Comparison of ENCODE assay signal across 29 mouse cellular contexts in the genomic region with DNA sequence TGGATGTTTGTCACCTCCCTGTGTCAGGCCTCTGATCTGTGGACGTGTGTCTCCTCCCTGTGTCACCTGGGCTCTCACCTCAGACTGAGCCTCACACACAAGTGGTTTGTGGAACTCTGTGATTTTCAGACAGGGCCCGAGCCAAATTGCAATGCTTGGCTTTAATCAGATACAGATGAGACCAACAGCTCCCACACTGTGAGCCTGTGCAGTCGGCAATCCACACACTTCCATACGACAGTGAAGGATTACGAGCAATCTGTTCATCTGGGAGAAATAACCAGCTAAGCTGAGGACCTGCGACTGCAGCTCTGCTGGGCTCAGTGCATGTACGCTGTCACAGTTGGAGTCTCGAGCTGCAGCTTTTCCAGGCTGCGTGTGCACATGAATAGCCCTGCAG. TPM values are rescaled to one million over a fixed set of nuclear protein-coding genes. Genes with fewer than 3 reads are reported as not detected.
DNase-seq lines count a peak whose midpoint lies in the region; ATAC-seq and TF ChIP-seq lines count a peak whose summit lies in the region.
"Had no signal": no experiment of that assay in that cellular context is flagged by ENCODE, and none has a peak within 500 bp of the region (broad histone marks: within the 10 kb centered on the region; RNA-seq: fewer than 3 reads in every experiment).

No protein-coding gene starts in this region.

- no peaks in the 10 kb centered on the region for H3K27me3 ChIP-seq in midbrain, postnatal 0 days (ENCODE audit: insufficient read depth, low read length)
- no peaks in the 10 kb centered on the region for H3K27me3 ChIP-seq in midbrain, embryonic 10.5 days (ENCODE audit: low read depth, poor library complexity, severe bottlenecking)
- H3K27me3 ChIP-seq in limb, embryonic 10.5 days (ENCODE audit: low read depth, poor library complexity, severe bottlenecking): no peaks in the 10 kb centered on the region

- no peak overlapping the region for H3K4me3 ChIP-seq in midbrain, postnatal 0 days (ENCODE audit: low read depth, low read length)
- H3K4me3 ChIP-seq in midbrain, embryonic 10.5 days: no peak overlapping the region
- no peak overlapping the region for H3K4me3 ChIP-seq in limb, embryonic 10.5 days
- H3K4me3 ChIP-seq: heart, adult 2 months; heart, embryonic 15.5 days; layer of hippocampus, adult 2 months had no signal

- no peak for ATAC-seq in midbrain, postnatal 0 days (ENCODE audit: low FRiP score)
- ATAC-seq: hindbrain, embryonic 16.5 days; intestine, postnatal 0 days had no signal

- no peaks in the 10 kb centered on the region for H3K9me3 ChIP-seq in midbrain, postnatal 0 days (ENCODE audit: low read length)
- H3K9me3 ChIP-seq in midbrain, embryonic 10.5 days (replicated peaks): no peaks in the 10 kb centered on the region
- no peaks in the 10 kb centered on the region for H3K9me3 ChIP-seq in limb, embryonic 10.5 days (replicated peaks)
- H3K9me3 ChIP-seq: heart, embryonic 15.5 days had no signal

- TF ChIP-seq CTCF in midbrain, postnatal 0 days (IDR thresholded peaks at IDR 0.05): no peak

- no peaks in the 10 kb centered on the region for H3K36me3 ChIP-seq in midbrain, postnatal 0 days (ENCODE audit: insufficient read depth, low read length)
- H3K36me3 ChIP-seq in midbrain, embryonic 10.5 days: no peaks in the 10 kb centered on the region
- H3K36me3 ChIP-seq in limb, embryonic 10.5 days: no peaks in the 10 kb centered on the region
- H3K36me3 ChIP-seq: heart, embryonic 15.5 days had no signal

- no peaks in the 10 kb centered on the region for H3K4me1 ChIP-seq in midbrain, postnatal 0 days (ENCODE audit: insufficient read depth, low read length)
- no peaks in the 10 kb centered on the region for H3K4me1 ChIP-seq in midbrain, embryonic 10.5 days
- peaks cover 22% of the 10 kb centered on the region for H3K4me1 ChIP-seq in limb, embryonic 10.5 days
- H3K4me1 ChIP-seq: heart, embryonic 15.5 days had no signal

- WGBS in midbrain, postnatal 0 days: 63% methylated on average over 9 of the region's 9 CpGs
- WGBS in midbrain, embryonic 10.5 days: 77% methylated on average over 9 of the region's 9 CpGs
- 28% methylated on average over 9 of the region's 9 CpGs for WGBS in limb, embryonic 10.5 days

- H3K4me2 ChIP-seq in midbrain, postnatal 0 days (ENCODE audit: low read depth, low read length, poor library complexity, severe bottlenecking): no peak overlapping the region
- H3K4me2 ChIP-seq: heart, embryonic 15.5 days had no signal

- H3K27ac ChIP-seq in midbrain, postnatal 0 days (ENCODE audit: low read depth, low read length): no peak overlapping the region
- no peak overlapping the region for H3K27ac ChIP-seq in midbrain, embryonic 10.5 days (replicated peaks)
- H3K27ac ChIP-seq in limb, embryonic 10.5 days: peak overlapping the region; percentile 12; the same call in 1 of the 2 replicates
- H3K27ac ChIP-seq: heart, adult 2 months; heart, embryonic 15.5 days; layer of hippocampus, adult 2 months; liver, embryonic 14.5 days had no signal

- no peak overlapping the region for H3K9ac ChIP-seq in midbrain, postnatal 0 days (replicated peaks; ENCODE audit: low read length, poor library complexity, severe bottlenecking)
- H3K9ac ChIP-seq: heart, embryonic 15.5 days; liver, embryonic 14.5 days had no signal

- peak; percentile 28 for DNase-seq in embryo, embryonic 10 days (ENCODE audit: low spot score)
- DNase-seq in embryo, embryonic 9.5 days (ENCODE audit: extremely low spot score): no peak
- peak; percentile 2 for DNase-seq in midbrain, postnatal 0 days (ENCODE audit: low spot score)
- no peak for DNase-seq in midbrain, embryonic 10.5 days (ENCODE audit: low spot score)
- DNase-seq in limb, embryonic 10.5 days (ENCODE audit: low spot score): peak; percentile 41
- no peak for DNase-seq in lung, postnatal 10 days
- DNase-seq in kidney, adult 18-20 months: no peak
- DNase-seq in lung, postnatal 25 days (ENCODE audit: low spot score): no peak
- DNase-seq: adrenal gland, adult 2 months; cerebellum, adult 9-11 months; gastrocnemius, postnatal 14 days; heart, postnatal 4 days; kidney, postnatal 10 days; layer of hippocampus, postnatal 36 days; right cerebral cortex, adult 18-20 months; thymus, postnatal 36 days had no signal

RNA-seq across cellular contexts. Expression of a gene that starts 36.0 kb away (rescaled TPM):
- not detected in 2 replicates for total RNA-seq in midbrain, postnatal 0 days (2014; rRNA removed)
- 0.12 and 0.19 TPM in 2 replicates for polyA plus RNA-seq in midbrain, postnatal 0 days (2015; fragmentation: Nextera tagmentation; extraction: Ambion mirVana)
- 0.15 TPM in 1 of 2 replicates, not detected in the other for polyA plus RNA-seq in midbrain, embryonic 10.5 days (2016; fragmentation: Nextera tagmentation; extraction: Ambion mirVana)
- not detected in 2 replicates for polyA plus RNA-seq in limb, embryonic 10.5 days (2016; fragmentation: Nextera tagmentation; extraction: Ambion mirVana)
- total RNA-seq: gastrocnemius, postnatal 14 days; heart, postnatal 4 days; layer of hippocampus, adult 2 months; layer of hippocampus, postnatal 36 days; left cerebral cortex, postnatal 14 days; megakaryocyte, adult 5-6 weeks had no signal
- polyA plus RNA-seq: adrenal gland, adult 2 months; cortical plate, adult 2 months; frontal cortex, adult 2 months; heart, adult 2 months; hindbrain, embryonic 16.5 days; neural tube, embryonic 11.5 days; small intestine, adult 2 months had no signal

RNA-seq across cellular contexts. Expression of a gene that starts 47.4 kb away (rescaled TPM):
- 17.4 and 18.3 TPM in 2 replicates for total RNA-seq in midbrain, postnatal 0 days (2014; rRNA removed)
- polyA plus RNA-seq in midbrain, postnatal 0 days (2015; fragmentation: Nextera tagmentation; extraction: Ambion mirVana): 72.2 and 75.5 TPM in 2 replicates
- 17.8 and 18.3 TPM in 2 replicates for polyA plus RNA-seq in midbrain, embryonic 10.5 days (2016; fragmentation: Nextera tagmentation; extraction: Ambion mirVana)
- 13.0 and 16.5 TPM in 2 replicates for polyA plus RNA-seq in limb, embryonic 10.5 days (2016; fragmentation: Nextera tagmentation; extraction: Ambion mirVana)

RNA-seq across cellular contexts. Expression of a gene that starts 57.7 kb away (rescaled TPM):
- 0.16 TPM in 1 of 2 replicates, not detected in the other for total RNA-seq in midbrain, postnatal 0 days (2014; rRNA removed)
- not detected in 2 replicates for polyA plus RNA-seq in midbrain, postnatal 0 days (2015; fragmentation: Nextera tagmentation; extraction: Ambion mirVana)
- not detected in 2 replicates for polyA plus RNA-seq in midbrain, embryonic 10.5 days (2016; fragmentation: Nextera tagmentation; extraction: Ambion mirVana)
- not detected in 2 replicates for polyA plus RNA-seq in limb, embryonic 10.5 days (2016; fragmentation: Nextera tagmentation; extraction: Ambion mirVana)
- total RNA-seq: adrenal gland, adult 2 months; gastrocnemius, postnatal 14 days; layer of hippocampus, adult 2 months; layer of hippocampus, postnatal 36 days; left cerebral cortex, postnatal 14 days; megakaryocyte, adult 5-6 weeks had no signal
- polyA plus RNA-seq: cortical plate, adult 2 months; hindbrain, embryonic 16.5 days; intestine, postnatal 0 days; lung, embryonic 16.5 days; neural tube, embryonic 11.5 days; small intestine, adult 2 months had no signal

Comparison
In these comparisons a context has a peak if more than half of its experiments do, and no peak if none do; other contexts are left out.
1. DNase-seq: peak in embryo, embryonic 10 days (single experiment), midbrain, postnatal 0 days (single experiment) and limb, embryonic 10.5 days (single experiment); none in embryo, embryonic 9.5 days (single experiment), midbrain, embryonic 10.5 days (single experiment), lung, postnatal 10 days (single experiment), kidney, adult 18-20 months (single experiment) and lung, postnatal 25 days (single experiment).